ENCODE assay signal across 9 mouse cellular contexts in the genomic region with DNA sequence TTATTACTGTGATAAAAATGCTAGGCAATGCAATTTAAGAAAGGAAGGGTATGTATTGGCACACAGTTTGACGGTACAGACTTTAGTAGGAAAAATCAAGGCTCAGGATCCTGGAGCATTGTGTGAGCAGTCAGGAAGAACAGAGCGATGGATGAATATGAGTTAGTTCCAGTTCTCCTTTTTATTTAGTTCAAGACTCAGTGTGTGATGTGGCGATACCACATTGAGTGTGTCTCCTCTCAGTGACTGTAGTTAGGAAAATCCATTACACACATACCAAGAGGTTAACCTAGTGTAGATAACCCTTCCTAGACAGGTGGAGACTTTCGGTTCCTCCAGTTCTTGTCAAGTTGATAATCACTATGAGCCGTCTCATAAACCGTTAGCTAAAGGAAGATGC. TPM values are rescaled to one million over a fixed set of nuclear protein-coding genes. Genes with fewer than 3 reads are reported as not detected.
A peak's percentile ranks its signal among the peaks of the same experiment; 100 is the strongest.
DNase-seq lines count a peak whose midpoint lies in the region; ATAC-seq and TF ChIP-seq lines count a peak whose summit lies in the region.
"Had no signal": no experiment of that assay in that cellular context is flagged by ENCODE, and none has a peak within 500 bp of the region (broad histone marks: within the 10 kb centered on the region; RNA-seq: fewer than 3 reads in every experiment).

No protein-coding gene starts in this region.

- H3K4me3 ChIP-seq in kidney, embryonic 15.5 days (replicated peaks), result peak overlapping the region; percentile 70; the same call in 1 of the 2 replicates
- peak overlapping the region; percentile 85; the same call in 1 of the 2 replicates for H3K4me3 ChIP-seq in embryonic facial prominence, embryonic 12.5 days
- no peak overlapping the region for H3K4me3 ChIP-seq in hindbrain, embryonic 14.5 days (replicated peaks; ENCODE audit: low read length)
- H3K4me3 ChIP-seq in midbrain, embryonic 14.5 days (replicated peaks; ENCODE audit: low read depth, low read length), result no peak overlapping the region
- H3K4me3 ChIP-seq in left cerebral cortex, adult 2 months, result no peak overlapping the region

- no peaks in the 10 kb centered on the region for H3K36me3 ChIP-seq in kidney, embryonic 15.5 days
- H3K36me3 ChIP-seq in embryonic facial prominence, embryonic 12.5 days, result no peaks in the 10 kb centered on the region
- peaks cover 4% of the 10 kb centered on the region; the same call in 1 of the 2 replicates for H3K36me3 ChIP-seq in hindbrain, embryonic 14.5 days (replicated peaks; ENCODE audit: control insufficient read depth, insufficient read depth)
- no peaks in the 10 kb centered on the region for H3K36me3 ChIP-seq in midbrain, embryonic 14.5 days (ENCODE audit: control insufficient read depth, insufficient read depth, low read length)

- H3K27me3 ChIP-seq in kidney, embryonic 15.5 days, result no peaks in the 10 kb centered on the region
- H3K27me3 ChIP-seq in embryonic facial prominence, embryonic 12.5 days, result no peaks in the 10 kb centered on the region
- H3K27me3 ChIP-seq in hindbrain, embryonic 14.5 days (ENCODE audit: control insufficient read depth, insufficient read depth, low read length), result no peaks in the 10 kb centered on the region
- H3K27me3 ChIP-seq in midbrain, embryonic 14.5 days (ENCODE audit: control insufficient read depth, insufficient read depth, low read length), result no peaks in the 10 kb centered on the region

- intact Hi-C loops in left cerebral cortex, adult 2 months (cut with DNase I), result loop anchor here (2.0 kb wide), 1 partner anchor 301 kb away; a partner anchor contains a TSS

- ATAC-seq in kidney, embryonic 15.5 days (replicated peaks; ENCODE audit: low FRiP score), result no peak
- ATAC-seq in embryonic facial prominence, embryonic 12.5 days (ENCODE audit: insufficient number of reproducible peaks, insufficient read depth, low FRiP score, low TSS enrichment), result no peak
- no peak for ATAC-seq in hindbrain, embryonic 14.5 days (ENCODE audit: low FRiP score)
- no peak for ATAC-seq in midbrain, embryonic 14.5 days (ENCODE audit: low FRiP score, low TSS enrichment)

- H3K9me3 ChIP-seq in kidney, embryonic 15.5 days (replicated peaks), result no peaks in the 10 kb centered on the region
- no peaks in the 10 kb centered on the region for H3K9me3 ChIP-seq in embryonic facial prominence, embryonic 12.5 days
- no peaks in the 10 kb centered on the region for H3K9me3 ChIP-seq in hindbrain, embryonic 14.5 days (ENCODE audit: control insufficient read depth, low read length)
- H3K9me3 ChIP-seq in midbrain, embryonic 14.5 days (ENCODE audit: control insufficient read depth, low read length), result no peaks in the 10 kb centered on the region

- TF ChIP-seq CTCF in left cerebral cortex, adult 2 months (IDR thresholded peaks at IDR 0.05), result no peak

- H3K4me2 ChIP-seq in kidney, embryonic 15.5 days, result peak overlapping the region; percentile 86
- no peak overlapping the region for H3K4me2 ChIP-seq in embryonic facial prominence, embryonic 12.5 days (replicated peaks)
- H3K4me2 ChIP-seq in hindbrain, embryonic 14.5 days (replicated peaks), result peak overlapping the region; percentile 91; the same call in 1 of the 2 replicates
- H3K4me2 ChIP-seq in midbrain, embryonic 14.5 days (ENCODE audit: low read length), result peak overlapping the region; percentile 83

- no peak overlapping the region for H3K27ac ChIP-seq in kidney, embryonic 15.5 days
- no peak overlapping the region for H3K27ac ChIP-seq in embryonic facial prominence, embryonic 12.5 days
- H3K27ac ChIP-seq in hindbrain, embryonic 14.5 days, result no peak overlapping the region
- no peak overlapping the region for H3K27ac ChIP-seq in midbrain, embryonic 14.5 days (replicated peaks; ENCODE audit: low read depth, low read length)
- H3K27ac ChIP-seq in left cerebral cortex, adult 2 months, result no peak overlapping the region

- H3K9ac ChIP-seq in kidney, embryonic 15.5 days, result no peak overlapping the region; the same call in 1 of the 2 replicates
- H3K9ac ChIP-seq in embryonic facial prominence, embryonic 12.5 days, result no peak overlapping the region
- H3K9ac ChIP-seq in hindbrain, embryonic 14.5 days, result no peak overlapping the region
- H3K9ac ChIP-seq in midbrain, embryonic 14.5 days (replicated peaks; ENCODE audit: low read length), result no peak overlapping the region

- no peak for DNase-seq in kidney, postnatal 36 days
- no peak for DNase-seq in hindbrain, embryonic 14.5 days (ENCODE audit: low spot score)
- DNase-seq in midbrain, embryonic 14.5 days, result no peak
- DNase-seq in right cerebral cortex, adult 18-20 months, result no peak
- no peak for DNase-seq in embryo, embryonic 11 days
- no peak for DNase-seq in left cerebral cortex, adult 2 months (ENCODE audit: extremely low spot score in 1 of 2, low spot score in 2 of 2)
- DNase-seq: layer of hippocampus, postnatal 36 days had no signal

- H3K4me1 ChIP-seq in kidney, embryonic 15.5 days, result peaks cover 15% of the 10 kb centered on the region
- H3K4me1 ChIP-seq in embryonic facial prominence, embryonic 12.5 days, result peaks cover 10% of the 10 kb centered on the region
- H3K4me1 ChIP-seq in hindbrain, embryonic 14.5 days (replicated peaks; ENCODE audit: control insufficient read depth, insufficient read depth, low read length), result peaks cover 16% of the 10 kb centered on the region
- peaks cover 16% of the 10 kb centered on the region for H3K4me1 ChIP-seq in midbrain, embryonic 14.5 days (ENCODE audit: control insufficient read depth, insufficient read depth, low read length)

- 89% methylated on average over 6 of the region's 6 CpGs for WGBS in kidney, embryonic 15.5 days
- 91% methylated on average over 6 of the region's 6 CpGs for WGBS in embryonic facial prominence, embryonic 12.5 days
- 95% methylated on average over 6 of the region's 6 CpGs for WGBS in hindbrain, embryonic 14.5 days
- 92% methylated on average over 6 of the region's 6 CpGs for WGBS in midbrain, embryonic 14.5 days

RNA-seq across cellular contexts. Expression of a gene that starts 1.4 kb away (rescaled TPM):
- 13.8 and 15.4 TPM in 2 replicates for polyA plus RNA-seq in kidney, embryonic 15.5 days (2015; fragmentation: Nextera tagmentation; extraction: Ambion mirVana)
- 13.6 and 15.1 TPM in 2 replicates for polyA plus RNA-seq in embryonic facial prominence, embryonic 12.5 days (2016; fragmentation: Nextera tagmentation; extraction: Ambion mirVana)
- 20.4 and 23.6 TPM in 2 replicates for polyA plus RNA-seq in hindbrain, embryonic 14.5 days (2014; fragmentation: Nextera tagmentation; extraction: Ambion mirVana)
- 19.4 and 20.8 TPM in 2 replicates for polyA plus RNA-seq in midbrain, embryonic 14.5 days (2014; fragmentation: Nextera tagmentation; extraction: Ambion mirVana)
- 10 to 100 TPM; 12.8 to 13.6 TPM for total RNA-seq in left cerebral cortex, adult 2 months (2021)

RNA-seq across cellular contexts. Expression of a gene that starts 1.7 kb away (rescaled TPM):
- polyA plus RNA-seq in kidney, embryonic 15.5 days (2015; fragmentation: Nextera tagmentation; extraction: Ambion mirVana), result 32.0 and 32.7 TPM in 2 replicates
- polyA plus RNA-seq in embryonic facial prominence, embryonic 12.5 days (2016; fragmentation: Nextera tagmentation; extraction: Ambion mirVana), result 28.8 and 30.5 TPM in 2 replicates
- 161 and 200 TPM in 2 replicates for polyA plus RNA-seq in hindbrain, embryonic 14.5 days (2014; fragmentation: Nextera tagmentation; extraction: Ambion mirVana)
- polyA plus RNA-seq in midbrain, embryonic 14.5 days (2014; fragmentation: Nextera tagmentation; extraction: Ambion mirVana), result 97.7 and 129 TPM in 2 replicates
- total RNA-seq in left cerebral cortex, adult 2 months (2021), result 100 to 1,000 TPM; 370 to 404 TPM

Comparison
In these comparisons a context has a peak if more than half of its experiments do, and no peak if none do; other contexts are left out.
1. H3K4me3 ChIP-seq: peak in kidney, embryonic 15.5 days (single experiment) and embryonic facial prominence, embryonic 12.5 days (single experiment); none in hindbrain, embryonic 14.5 days (single experiment), midbrain, embryonic 14.5 days (single experiment) and left cerebral cortex, adult 2 months (single experiment).